Mouse (Mus musculus): ENCODE measurements around the gene A1cf. TPM values are rescaled to one million over a fixed set of nuclear protein-coding genes. Genes with fewer than 3 reads are reported as not detected.

The A1cf gene
- polyA plus RNA-seq, 2 experiments, result not detected

DNA sequence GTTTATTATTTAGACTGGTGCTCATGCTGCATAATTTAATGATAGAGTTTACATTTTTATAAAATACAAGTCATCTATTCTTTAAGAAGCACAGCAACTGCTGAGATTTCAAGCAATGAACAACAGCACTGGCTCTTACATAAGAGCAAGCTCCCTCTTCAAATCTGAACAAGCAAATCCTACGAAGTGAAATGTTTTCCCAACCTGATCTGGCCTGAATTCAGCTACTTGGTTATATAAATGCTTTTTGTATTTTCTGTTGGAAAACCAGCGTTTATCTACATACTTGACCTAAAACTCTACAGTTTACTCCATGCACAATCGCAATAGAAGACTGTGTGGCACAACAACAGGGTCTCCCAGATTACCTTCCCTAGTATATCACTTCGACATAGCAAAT is 488 bp upstream of the A1cf start:
- no peaks in the 10 kb centered on the region for H3K27me3 ChIP-seq (ENCODE audit: control insufficient read depth, insufficient read depth, low read length)
- ATAC-seq (ENCODE audit: low FRiP score, low read depth) (no peak), DNase-seq (ENCODE audit: low spot score) (no peak)
- no peak overlapping the region for H3K27ac ChIP-seq (replicated peaks; ENCODE audit: low read depth, low read length)
- no peaks in the 10 kb centered on the region for H3K4me1 ChIP-seq (ENCODE audit: control insufficient read depth, insufficient read depth, low read length)
- H3K4me2 ChIP-seq (replicated peaks; ENCODE audit: low read depth, low read length, severe bottlenecking), result no peak overlapping the region
- WGBS, result 85% methylated on average over 4 of the region's 4 CpGs
- no peak for TF ChIP-seq POLR2A (IDR thresholded peaks at IDR 0.05; ENCODE audit: borderline replicate concordance, extremely low read depth, insufficient read depth, insufficient read length)
- no peaks in the 10 kb centered on the region for H3K9me3 ChIP-seq (ENCODE audit: control insufficient read depth, low read length)
- H3K4me3 ChIP-seq (replicated peaks; ENCODE audit: low read length), result no peak overlapping the region
- no peaks in the 10 kb centered on the region for H3K36me3 ChIP-seq (ENCODE audit: control insufficient read depth, insufficient read depth, low read length)
- no peak overlapping the region for H3K9ac ChIP-seq (ENCODE audit: low read depth, low read length, severe bottlenecking)

DNA sequence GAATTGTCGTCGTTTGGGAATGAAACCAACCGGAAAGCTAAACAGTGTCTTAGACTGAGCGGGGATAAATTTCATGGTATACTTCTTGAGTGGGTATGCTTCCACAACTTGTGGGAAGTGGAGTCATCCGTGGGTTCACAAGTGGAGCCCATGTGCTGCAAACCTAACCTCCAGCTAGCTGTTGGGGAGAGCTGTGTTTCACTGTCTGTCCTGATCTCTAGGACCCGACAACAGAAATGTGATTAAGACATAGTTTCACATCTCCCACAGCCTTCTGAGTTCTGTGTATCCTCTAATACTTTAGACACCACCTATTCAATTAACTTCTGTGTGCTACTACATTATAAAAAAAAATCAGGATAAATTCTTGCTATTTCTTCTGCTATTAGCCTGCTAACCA is 407 bp downstream of the A1cf start:
- H3K4me2 ChIP-seq (replicated peaks; ENCODE audit: low read depth, low read length, severe bottlenecking), result no peak overlapping the region
- no peak overlapping the region for H3K9ac ChIP-seq (ENCODE audit: low read depth, low read length, severe bottlenecking)
- no peak overlapping the region for H3K4me3 ChIP-seq (replicated peaks; ENCODE audit: low read length)
- H3K9me3 ChIP-seq (ENCODE audit: control insufficient read depth, low read length), result no peaks in the 10 kb centered on the region
- H3K4me1 ChIP-seq (ENCODE audit: control insufficient read depth, insufficient read depth, low read length), result no peaks in the 10 kb centered on the region
- WGBS, result 90% methylated on average over 6 of the region's 6 CpGs
- DNase-seq (ENCODE audit: low spot score), result no peak
- H3K27me3 ChIP-seq (ENCODE audit: control insufficient read depth, insufficient read depth, low read length), result no peaks in the 10 kb centered on the region
- no peak for ATAC-seq (ENCODE audit: low FRiP score, low read depth)
- H3K27ac ChIP-seq (replicated peaks; ENCODE audit: low read depth, low read length), result no peak overlapping the region
- H3K36me3 ChIP-seq (ENCODE audit: control insufficient read depth, insufficient read depth, low read length), result no peaks in the 10 kb centered on the region
- no peak for TF ChIP-seq POLR2A (IDR thresholded peaks at IDR 0.05; ENCODE audit: borderline replicate concordance, extremely low read depth, insufficient read depth, insufficient read length)

DNA sequence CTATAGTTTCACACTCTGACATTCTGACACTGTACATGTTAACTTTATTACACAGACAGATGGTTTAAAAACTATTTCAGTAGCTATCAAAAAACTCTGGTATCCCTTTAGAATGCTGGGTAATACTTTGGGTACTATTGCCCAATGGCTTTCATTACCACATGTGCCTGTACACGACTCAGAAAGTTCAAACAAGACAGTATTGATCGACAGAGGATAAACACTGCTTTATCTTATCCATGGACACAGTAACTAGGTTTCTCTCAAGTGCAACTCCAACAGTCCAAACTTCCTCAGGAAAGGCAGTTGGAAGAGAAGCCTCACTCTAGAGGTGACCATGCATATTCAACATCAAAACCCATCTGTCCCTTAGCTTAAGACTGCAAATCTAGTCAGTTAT is 2.8 kb downstream of the A1cf start:
- no peaks in the 10 kb centered on the region for H3K4me1 ChIP-seq (ENCODE audit: control insufficient read depth, insufficient read depth, low read length)
- ATAC-seq (ENCODE audit: low FRiP score, low read depth) (no peak), DNase-seq (ENCODE audit: low spot score) (no peak)
- no peak overlapping the region for H3K4me3 ChIP-seq (replicated peaks; ENCODE audit: low read length)
- H3K27me3 ChIP-seq (ENCODE audit: control insufficient read depth, insufficient read depth, low read length), result no peaks in the 10 kb centered on the region
- no peak for TF ChIP-seq POLR2A (IDR thresholded peaks at IDR 0.05; ENCODE audit: borderline replicate concordance, extremely low read depth, insufficient read depth, insufficient read length)
- no peak overlapping the region for H3K9ac ChIP-seq (ENCODE audit: low read depth, low read length, severe bottlenecking)
- H3K27ac ChIP-seq (replicated peaks; ENCODE audit: low read depth, low read length), result no peak overlapping the region
- H3K4me2 ChIP-seq (replicated peaks; ENCODE audit: low read depth, low read length, severe bottlenecking), result no peak overlapping the region
- H3K36me3 ChIP-seq (ENCODE audit: control insufficient read depth, insufficient read depth, low read length), result no peaks in the 10 kb centered on the region
- no peaks in the 10 kb centered on the region for H3K9me3 ChIP-seq (ENCODE audit: control insufficient read depth, low read length)
- 85% methylated on average over 2 of the region's 2 CpGs for WGBS

DNA sequence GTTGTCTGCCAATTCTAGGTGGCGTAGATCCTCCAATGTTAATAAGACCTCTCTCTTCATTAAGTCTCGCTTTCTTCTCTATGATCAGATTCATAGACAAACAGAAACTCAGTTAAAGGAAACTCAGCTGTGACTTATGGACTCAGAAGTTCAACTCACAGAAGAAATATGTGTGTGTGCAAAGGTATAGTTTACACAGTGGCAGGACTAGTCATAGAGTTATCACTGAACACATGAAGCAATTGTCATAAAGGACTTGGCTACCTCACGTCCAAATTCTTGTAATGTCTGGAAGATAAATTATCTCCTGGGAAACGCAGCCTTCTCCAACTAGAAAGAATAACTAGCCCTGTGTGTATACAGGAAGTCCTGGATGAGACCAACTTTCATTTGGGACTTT is 9.4 kb downstream of the A1cf start:
- DNase-seq (ENCODE audit: low spot score), result no peak
- no peak overlapping the region for H3K4me2 ChIP-seq (replicated peaks; ENCODE audit: low read depth, low read length, severe bottlenecking)
- no peak for ATAC-seq (ENCODE audit: low FRiP score, low read depth)
- no peaks in the 10 kb centered on the region for H3K9me3 ChIP-seq (ENCODE audit: control insufficient read depth, low read length)
- H3K4me3 ChIP-seq (replicated peaks; ENCODE audit: low read length), result no peak overlapping the region
- no peak overlapping the region for H3K9ac ChIP-seq (ENCODE audit: low read depth, low read length, severe bottlenecking)
- H3K27me3 ChIP-seq (ENCODE audit: control insufficient read depth, insufficient read depth, low read length), result no peaks in the 10 kb centered on the region
- WGBS, result 72% methylated on average over 4 of the region's 4 CpGs
- no peaks in the 10 kb centered on the region for H3K36me3 ChIP-seq (ENCODE audit: control insufficient read depth, insufficient read depth, low read length)
- TF ChIP-seq POLR2A (IDR thresholded peaks at IDR 0.05; ENCODE audit: borderline replicate concordance, extremely low read depth, insufficient read depth, insufficient read length), result no peak
- H3K27ac ChIP-seq (replicated peaks; ENCODE audit: low read depth, low read length), result no peak overlapping the region
- H3K4me1 ChIP-seq (ENCODE audit: control insufficient read depth, insufficient read depth, low read length), result no peaks in the 10 kb centered on the region

DNA sequence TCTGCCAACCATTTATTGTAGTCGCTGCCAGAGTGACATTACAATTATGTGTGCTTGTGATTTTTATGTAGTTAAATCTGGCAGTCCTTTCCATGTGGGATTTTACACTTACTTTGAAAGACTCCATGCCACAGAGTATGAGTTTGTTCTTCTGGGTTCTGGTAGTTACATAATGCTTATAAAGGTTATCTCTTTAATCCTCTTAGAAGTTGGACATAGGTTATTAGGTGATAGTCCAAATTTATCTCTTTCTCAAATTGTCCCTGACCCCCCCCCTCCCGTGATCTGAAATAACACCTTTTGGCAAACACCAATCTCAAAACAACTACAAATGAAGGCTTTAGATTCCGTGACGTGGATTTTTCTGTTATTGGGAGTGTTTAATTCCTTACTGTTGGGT is 16.0 kb downstream of the A1cf start:
- no peaks in the 10 kb centered on the region for H3K36me3 ChIP-seq (ENCODE audit: control insufficient read depth, insufficient read depth, low read length)
- no peaks in the 10 kb centered on the region for H3K27me3 ChIP-seq (ENCODE audit: control insufficient read depth, insufficient read depth, low read length)
- H3K4me2 ChIP-seq (replicated peaks; ENCODE audit: low read depth, low read length, severe bottlenecking), result no peak overlapping the region
- no peak for TF ChIP-seq POLR2A (IDR thresholded peaks at IDR 0.05; ENCODE audit: borderline replicate concordance, extremely low read depth, insufficient read depth, insufficient read length)
- H3K9me3 ChIP-seq (ENCODE audit: control insufficient read depth, low read length), result no peaks in the 10 kb centered on the region
- no peak overlapping the region for H3K27ac ChIP-seq (replicated peaks; ENCODE audit: low read depth, low read length)
- DNase-seq (ENCODE audit: low spot score) (no peak), ATAC-seq (ENCODE audit: low FRiP score, low read depth) (no peak)
- H3K4me3 ChIP-seq (replicated peaks; ENCODE audit: low read length), result no peak overlapping the region
- no peak overlapping the region for H3K9ac ChIP-seq (ENCODE audit: low read depth, low read length, severe bottlenecking)
- no peaks in the 10 kb centered on the region for H3K4me1 ChIP-seq (ENCODE audit: control insufficient read depth, insufficient read depth, low read length)
- WGBS, result 80% methylated on average over 4 of the region's 4 CpGs

DNA sequence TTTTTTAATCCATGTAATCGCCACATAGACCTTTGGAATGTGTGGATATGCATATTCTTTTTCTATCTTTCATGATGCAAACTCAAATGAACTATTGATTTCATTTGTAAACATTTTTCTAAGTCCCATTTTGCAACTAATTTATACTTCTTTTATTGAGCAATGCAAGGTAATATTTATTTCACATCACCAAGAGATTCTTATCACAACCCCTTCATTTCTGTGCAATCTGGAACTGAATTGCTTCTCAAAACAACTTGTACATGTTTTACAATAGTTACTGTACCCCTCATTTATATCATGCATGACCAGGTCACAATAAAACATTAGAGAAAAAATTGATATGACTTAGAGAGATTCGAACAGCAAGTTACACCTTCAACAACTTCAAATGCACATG is 18.7 kb downstream of the A1cf start:
- Histone ChIP-seq H3K27me3 (ENCODE audit: control insufficient read depth, insufficient read depth, low read length) (no peaks in the 10 kb centered on the region), H3K36me3 (ENCODE audit: control insufficient read depth, insufficient read depth, low read length) (no peaks in the 10 kb centered on the region), H3K9ac (ENCODE audit: low read depth, low read length, severe bottlenecking) (no peak overlapping the region), H3K27ac (replicated peaks; ENCODE audit: low read depth, low read length) (no peak overlapping the region), H3K4me3 (replicated peaks; ENCODE audit: low read length) (no peak overlapping the region), H3K9me3 (ENCODE audit: control insufficient read depth, low read length) (no peaks in the 10 kb centered on the region), H3K4me1 (ENCODE audit: control insufficient read depth, insufficient read depth, low read length) (no peaks in the 10 kb centered on the region), H3K4me2 (replicated peaks; ENCODE audit: low read depth, low read length, severe bottlenecking) (no peak overlapping the region)
- no peak for TF ChIP-seq POLR2A (IDR thresholded peaks at IDR 0.05; ENCODE audit: borderline replicate concordance, extremely low read depth, insufficient read depth, insufficient read length)
- DNase-seq (ENCODE audit: low spot score), result no peak
- no peak for ATAC-seq (ENCODE audit: low FRiP score, low read depth)
- WGBS, result 90% methylated on average over 2 of the region's 2 CpGs

Data from limb, embryonic 14.5 days (tissue).